Mouse (Mus musculus): Measurements from ENCODE around the gene Gm28635. TPM values are rescaled to one million over a fixed set of nuclear protein-coding genes. Genes with fewer than 3 reads are reported as not detected.

The Gm28635 gene
- polyA plus RNA-seq, 2 experiments, result 0.01 TPM; not detected in 1

DNA sequence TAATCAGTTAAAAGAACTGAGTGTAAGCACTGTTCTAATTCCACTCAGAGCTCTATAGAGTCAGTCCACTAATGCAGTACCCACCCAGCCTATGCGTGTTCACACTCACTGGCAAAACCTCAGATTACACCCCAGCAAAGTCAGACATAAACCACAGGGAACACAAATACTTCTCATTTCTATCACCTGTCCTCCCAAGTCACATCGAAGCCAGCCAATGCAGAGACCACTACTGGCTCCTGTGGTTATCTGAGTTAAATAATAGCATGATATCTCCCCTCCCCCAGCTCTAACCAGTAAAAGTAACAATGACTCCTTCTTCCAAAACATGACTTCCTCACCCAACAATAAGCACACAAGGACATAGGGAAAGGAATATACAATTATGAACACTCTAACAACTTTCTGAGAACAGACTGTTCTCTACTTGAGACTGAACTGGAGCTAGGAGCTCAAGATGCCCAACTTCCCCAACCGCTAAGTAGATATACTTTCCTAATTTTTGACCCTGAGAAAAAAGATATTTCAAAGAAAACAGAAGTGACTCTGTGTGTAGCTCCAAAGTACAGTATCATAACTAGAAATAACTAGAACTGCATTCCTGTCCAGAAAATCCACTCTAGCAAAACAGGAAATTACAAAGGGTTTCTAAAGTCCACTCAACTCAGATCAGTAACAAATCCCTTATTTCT, 54.3 kb downstream of the Gm28635 start:
- H3K27ac ChIP-seq, result no peak overlapping the region
- no peak for DNase-seq (ENCODE audit: low read depth in 3 of 3, low spot score in 3 of 3)
- no peak overlapping the region for H3K9ac ChIP-seq (replicated peaks)
- no peak for ATAC-seq (ENCODE audit: insufficient read depth)
- no peaks in the 10 kb centered on the region for H3K27me3 ChIP-seq (ENCODE audit: control insufficient read depth, insufficient read depth, low read length)
- H3K4me2 ChIP-seq (ENCODE audit: low read depth), result no peak overlapping the region
- peaks cover 12% of the 10 kb centered on the region for H3K36me3 ChIP-seq (replicated peaks; ENCODE audit: control insufficient read depth, insufficient read depth, low read depth)
- TF ChIP-seq CTCF (IDR thresholded peaks at IDR 0.05; ENCODE audit: low read depth) (no peak), EP300 (IDR thresholded peaks at IDR 0.05; ENCODE audit: low read depth) (no peak)
- WGBS (ENCODE audit: insufficient replicate concordance), result 44% methylated on average over 3 of the region's 3 CpGs
- no peak overlapping the region for H3K4me3 ChIP-seq (ENCODE audit: insufficient read depth in 1 of 2, low read depth in 2 of 2, low read length in 2 of 2)
- peaks cover 3 to 26% of the 10 kb centered on the region in 2 experiments for H3K4me1 ChIP-seq (replicated peaks; ENCODE audit: control insufficient read depth in 2 of 2, insufficient read depth in 2 of 2, low read length in 1 of 2)
- H3K9me3 ChIP-seq (ENCODE audit: control insufficient read depth, low read length), result no peaks in the 10 kb centered on the region

DNA sequence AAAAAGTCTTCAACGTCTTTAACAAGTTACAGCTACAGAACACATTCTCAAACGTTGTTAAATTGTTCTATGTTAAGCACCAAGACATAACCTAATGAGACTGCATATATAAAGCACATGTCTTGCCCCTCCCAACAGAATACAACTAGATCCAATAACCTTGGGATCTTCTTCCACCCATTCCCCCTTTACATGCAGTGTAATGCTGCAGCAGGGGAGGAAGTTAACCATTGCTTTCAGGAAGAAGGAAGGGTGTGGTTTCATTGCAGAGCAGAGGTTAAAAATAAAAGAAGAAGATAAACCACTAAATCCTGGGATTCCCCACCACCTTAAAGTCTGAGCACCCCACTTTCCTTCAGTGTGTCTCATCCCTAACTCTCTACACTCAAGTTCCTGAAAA, 55.2 kb downstream of the Gm28635 start:
- no peak overlapping the region for H3K4me3 ChIP-seq (ENCODE audit: insufficient read depth in 1 of 2, low read depth in 2 of 2, low read length in 2 of 2)
- DNase-seq (ENCODE audit: low read depth in 3 of 3, low spot score in 3 of 3) (no peak), ATAC-seq (ENCODE audit: insufficient read depth) (no peak)
- no peak overlapping the region for H3K4me2 ChIP-seq (ENCODE audit: low read depth)
- peaks cover 3 to 22% of the 10 kb centered on the region in 2 experiments for H3K4me1 ChIP-seq (replicated peaks; ENCODE audit: control insufficient read depth in 2 of 2, insufficient read depth in 2 of 2, low read length in 1 of 2)
- H3K36me3 ChIP-seq (replicated peaks; ENCODE audit: control insufficient read depth, insufficient read depth, low read depth), result peaks cover 12% of the 10 kb centered on the region
- no peaks in the 10 kb centered on the region for H3K9me3 ChIP-seq (ENCODE audit: control insufficient read depth, low read length)
- WGBS (ENCODE audit: insufficient replicate concordance), result 57% methylated on average over 2 of the region's 2 CpGs
- no peak overlapping the region for H3K27ac ChIP-seq
- TF ChIP-seq CTCF (IDR thresholded peaks at IDR 0.05; ENCODE audit: low read depth), result no peak
- TF ChIP-seq EP300 (IDR thresholded peaks at IDR 0.05; ENCODE audit: low read depth), result no peak
- no peak overlapping the region for H3K9ac ChIP-seq (replicated peaks)
- H3K27me3 ChIP-seq (ENCODE audit: control insufficient read depth, insufficient read depth, low read length), result no peaks in the 10 kb centered on the region

DNA sequence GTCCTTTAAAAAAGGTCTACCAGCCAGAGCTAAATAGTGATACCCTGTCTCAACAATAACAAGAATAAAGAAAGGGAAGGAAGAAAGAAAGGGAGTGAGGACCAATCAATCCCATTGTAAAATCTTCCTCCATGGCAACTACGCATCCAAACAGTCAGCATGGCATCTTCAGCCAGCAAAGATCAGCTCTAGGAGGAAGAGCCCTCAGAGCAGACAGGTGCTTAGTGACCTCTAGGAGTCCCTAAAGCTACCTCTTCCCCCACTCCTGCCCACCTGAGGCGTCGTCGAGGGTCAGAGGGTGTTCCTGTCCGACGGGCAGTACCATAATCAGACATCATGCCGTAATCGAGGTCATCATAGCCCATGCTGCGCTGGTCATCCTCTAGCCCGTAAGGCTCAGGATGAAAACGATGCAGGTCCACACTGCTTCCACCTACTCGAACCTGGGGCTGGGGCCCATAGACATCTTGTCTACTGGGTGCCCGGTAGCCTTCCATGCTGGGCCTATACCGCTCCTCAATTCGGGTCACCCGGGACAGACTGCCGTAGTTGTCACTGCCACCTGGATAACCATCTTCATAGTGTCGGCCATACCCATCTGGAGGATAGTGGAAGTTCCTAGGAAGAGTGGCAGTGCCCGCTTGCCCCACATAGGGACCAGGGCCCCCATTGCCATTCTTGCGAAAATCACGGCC, 58.0 kb downstream of the Gm28635 start:
- peaks cover 30% of the 10 kb centered on the region for H3K36me3 ChIP-seq (replicated peaks; ENCODE audit: control insufficient read depth, insufficient read depth, low read depth)
- TF ChIP-seq CTCF (IDR thresholded peaks at IDR 0.05; ENCODE audit: low read depth) (no peak), EP300 (IDR thresholded peaks at IDR 0.05; ENCODE audit: low read depth) (no peak)
- H3K27ac ChIP-seq, result no peak overlapping the region

DNA sequence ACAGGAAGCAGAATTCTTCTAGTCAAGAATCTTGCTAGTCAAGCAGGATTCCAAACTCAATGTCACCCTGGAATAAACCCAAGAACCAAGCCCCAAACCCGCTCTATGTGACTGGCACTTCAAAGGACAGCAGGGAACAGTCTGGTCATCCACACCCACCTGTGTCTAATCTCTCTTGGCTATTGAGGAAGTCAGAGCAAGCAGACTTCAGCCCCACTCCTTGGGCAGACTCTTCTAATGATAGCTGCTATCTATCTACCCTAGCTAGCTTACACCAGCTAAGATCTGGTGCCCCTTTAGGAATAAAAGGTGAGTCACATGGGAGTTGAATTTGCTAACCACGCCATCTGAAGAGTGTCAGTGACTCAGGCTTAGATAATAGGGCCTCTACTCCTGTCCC, 58.9 kb downstream of the Gm28635 start:
- H3K4me2 ChIP-seq (ENCODE audit: low read depth), result no peak overlapping the region
- no peaks in the 10 kb centered on the region for H3K27me3 ChIP-seq (ENCODE audit: control insufficient read depth, insufficient read depth, low read length)
- H3K4me1 ChIP-seq (replicated peaks; ENCODE audit: control insufficient read depth in 2 of 2, insufficient read depth in 2 of 2, low read length in 1 of 2), result peaks cover 0 to 10% of the 10 kb centered on the region in 2 experiments; a peak in 3 of 4 replicates
- H3K9me3 ChIP-seq (ENCODE audit: control insufficient read depth, low read length), result no peaks in the 10 kb centered on the region
- H3K9ac ChIP-seq (replicated peaks), result no peak overlapping the region
- no peak overlapping the region for H3K27ac ChIP-seq
- ATAC-seq (ENCODE audit: insufficient read depth) (no peak; the same call in 1 of the 2 replicates), DNase-seq (ENCODE audit: low read depth in 3 of 3, low spot score in 3 of 3) (no peak)
- no peak overlapping the region for H3K4me3 ChIP-seq (ENCODE audit: insufficient read depth in 1 of 2, low read depth in 2 of 2, low read length in 2 of 2)
- H3K36me3 ChIP-seq (replicated peaks; ENCODE audit: control insufficient read depth, insufficient read depth, low read depth), result peaks cover 33% of the 10 kb centered on the region
- TF ChIP-seq EP300 (IDR thresholded peaks at IDR 0.05; ENCODE audit: low read depth) (no peak), CTCF (IDR thresholded peaks at IDR 0.05; ENCODE audit: low read depth) (no peak)
- 54% methylated on average over 2 of the region's 2 CpGs for WGBS (ENCODE audit: insufficient replicate concordance)

More for the DNA sequence above, 58.0 kb downstream of the Gm28635 start:
- no peak overlapping the region for H3K4me2 ChIP-seq (ENCODE audit: low read depth)
- no peak overlapping the region for H3K9ac ChIP-seq (replicated peaks)
- H3K9me3 ChIP-seq (ENCODE audit: control insufficient read depth, low read length), result no peaks in the 10 kb centered on the region
- no peak for DNase-seq (ENCODE audit: low read depth in 3 of 3, low spot score in 3 of 3)
- H3K27me3 ChIP-seq (ENCODE audit: control insufficient read depth, insufficient read depth, low read length), result no peaks in the 10 kb centered on the region
- no peak overlapping the region for H3K4me3 ChIP-seq (ENCODE audit: insufficient read depth in 1 of 2, low read depth in 2 of 2, low read length in 2 of 2)
- ATAC-seq (ENCODE audit: insufficient read depth), result no peak
- 83% methylated on average over 21 of the region's 21 CpGs for WGBS (ENCODE audit: insufficient replicate concordance)
- H3K4me1 ChIP-seq (replicated peaks; ENCODE audit: control insufficient read depth in 2 of 2, insufficient read depth in 2 of 2, low read length in 1 of 2), result peaks cover 0 to 15% of the 10 kb centered on the region in 2 experiments; a peak in 3 of 4 replicates

Data from liver, embryonic 14.5 days (tissue).